Mouse (Mus musculus) kidney, adult 8-10 months (tissue): ENCODE measurements at regions not wholly inside any gene's neighbourhood (a gene's known extent, or its start where the extent isn't known, plus 50 kb on each side); places are given as distances from the start of the nearest gene placed in this dataset.

Source experiments
- DNase-seq, 2 experiments: peaks; one replicate each; pipeline ENCODE4 v3.0.0; 2022

DNA sequence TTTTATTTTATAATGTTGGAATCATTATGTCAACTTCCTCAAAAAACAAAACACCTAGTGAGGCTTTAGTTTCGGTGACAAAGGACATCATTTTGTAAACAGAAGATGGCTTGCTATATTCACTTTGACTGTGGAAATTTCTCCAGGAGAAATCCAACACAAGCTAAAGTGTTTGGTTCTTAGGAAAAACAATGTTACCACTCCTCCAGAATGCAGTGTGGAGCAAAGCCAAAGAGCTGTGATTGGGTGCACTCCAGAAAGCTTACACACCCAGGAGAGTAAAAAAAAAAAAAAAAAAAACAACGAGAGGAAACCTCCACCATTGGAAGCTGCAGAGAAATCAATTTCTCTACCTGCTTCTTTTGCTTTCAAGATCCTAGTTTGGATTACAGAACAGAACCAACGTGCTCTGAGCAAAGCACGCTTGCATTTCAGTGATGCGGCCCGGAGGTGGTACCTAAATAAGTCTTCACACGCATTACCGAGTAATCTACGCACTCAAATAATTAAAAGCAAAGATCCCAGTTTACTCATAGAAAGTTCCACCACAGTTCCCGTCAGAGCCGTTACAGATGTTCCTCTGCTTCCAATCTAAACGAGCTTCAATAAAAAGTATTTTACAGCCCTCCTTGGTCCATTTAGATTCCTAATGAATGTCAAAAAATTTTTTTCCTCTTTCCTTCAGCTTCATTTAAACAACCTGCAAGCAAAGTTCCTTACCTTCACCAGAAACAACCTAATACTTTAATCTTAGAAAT, 199.5 kb upstream of the Gk2 start:
- DNase-seq, result no peak

DNA sequence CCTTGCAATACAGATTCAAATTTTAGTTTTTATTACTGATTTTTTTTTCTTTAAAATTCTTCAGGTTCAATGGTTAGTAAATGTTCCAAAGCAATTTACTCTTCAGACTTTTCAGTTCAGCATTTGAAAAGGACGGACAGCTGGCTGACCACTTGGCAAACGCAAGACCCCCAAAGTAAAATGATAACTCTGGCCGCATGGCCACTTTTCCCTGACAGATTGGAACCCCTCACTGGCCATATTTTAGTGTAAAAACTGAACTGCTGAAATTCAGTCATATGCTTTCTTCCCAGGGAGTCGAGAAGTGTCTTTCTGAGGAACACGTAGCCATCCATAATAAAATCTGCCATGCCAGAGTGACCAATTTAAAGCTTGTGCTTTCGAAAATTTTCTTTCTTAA, 198.4 kb upstream of the Gk2 start:
- no peak for DNase-seq

DNA sequence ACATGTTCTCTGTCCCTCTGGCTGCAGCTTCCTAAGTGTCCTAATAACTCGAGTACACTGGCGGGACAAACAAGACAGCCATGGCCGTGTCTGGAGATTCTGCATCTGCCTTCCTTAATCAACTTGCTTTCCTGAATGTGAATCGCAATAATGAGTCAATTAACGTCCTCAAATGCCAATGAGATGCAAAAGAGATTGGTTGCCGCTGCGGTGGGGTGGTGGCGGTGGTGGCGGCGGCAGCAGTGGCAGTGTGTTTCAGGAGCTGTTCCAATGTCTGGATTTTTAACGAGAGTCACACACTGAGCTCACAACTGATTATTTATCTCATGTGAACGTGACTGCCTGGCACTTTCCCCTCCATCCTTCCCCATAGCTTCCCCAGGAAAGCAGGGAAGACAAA, 197.6 kb upstream of the Gk2 start:
- DNase-seq, result no peak

DNA sequence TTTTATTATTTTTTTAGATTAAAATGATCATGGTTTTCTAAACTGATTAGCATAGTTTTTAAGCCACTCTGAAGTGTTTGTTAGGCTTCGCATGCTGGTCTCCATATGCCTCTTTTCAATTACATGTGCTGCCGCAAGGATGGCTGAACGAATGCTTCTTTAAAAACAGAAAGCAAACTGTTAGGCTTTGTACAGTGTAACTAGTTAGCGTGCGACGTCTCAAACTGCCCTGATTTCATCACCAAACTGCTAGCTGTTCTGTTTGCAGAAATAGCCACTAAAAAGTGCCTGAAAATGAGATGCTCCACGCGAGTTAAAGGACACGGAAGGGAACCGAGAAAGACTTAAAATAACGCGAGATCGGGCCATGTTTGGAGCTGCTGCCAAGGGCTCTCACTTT, 185.4 kb upstream of the Gk2 start:
- DNase-seq, result no peak

DNA sequence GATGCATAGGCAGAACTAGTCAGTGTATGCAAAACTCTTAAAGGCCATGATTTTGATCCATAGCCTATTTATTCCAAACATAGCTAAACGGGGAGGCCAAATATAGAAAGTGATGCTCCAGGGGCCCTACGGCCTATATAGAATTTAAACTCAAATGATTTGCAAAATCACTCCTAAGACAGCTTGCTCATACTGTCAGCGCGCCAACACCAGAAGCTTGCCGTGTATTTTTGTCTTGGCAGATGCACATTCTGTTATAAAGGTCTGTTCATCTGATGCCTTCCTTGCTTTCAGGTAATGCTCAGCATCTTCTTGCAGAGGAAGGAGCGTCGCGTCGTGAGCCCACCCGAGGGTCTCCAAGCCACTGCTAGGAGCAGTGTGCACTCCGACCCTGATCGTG, 184.8 kb upstream of the Gk2 start:
- no peak for DNase-seq

DNA sequence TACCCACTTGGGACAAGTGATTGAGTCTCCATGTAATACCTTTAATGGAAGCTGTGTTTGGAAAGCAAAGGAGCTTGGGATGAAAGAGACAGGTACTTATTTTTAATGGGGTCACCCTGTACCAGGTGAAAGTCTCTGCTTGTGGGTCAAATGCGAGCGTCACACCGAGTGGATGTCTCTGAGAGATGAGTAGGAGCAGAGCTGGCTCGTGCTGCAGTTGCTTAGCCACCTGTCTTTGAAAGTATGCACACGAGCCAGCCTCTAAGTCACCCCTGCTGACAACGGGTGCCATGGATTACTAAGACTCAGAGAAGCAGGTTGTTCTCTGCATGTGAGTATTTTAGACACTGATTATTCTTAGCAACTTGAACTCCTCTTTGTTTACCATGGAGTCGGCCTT, 179.5 kb upstream of the Gk2 start:
- DNase-seq, result no peak

DNA sequence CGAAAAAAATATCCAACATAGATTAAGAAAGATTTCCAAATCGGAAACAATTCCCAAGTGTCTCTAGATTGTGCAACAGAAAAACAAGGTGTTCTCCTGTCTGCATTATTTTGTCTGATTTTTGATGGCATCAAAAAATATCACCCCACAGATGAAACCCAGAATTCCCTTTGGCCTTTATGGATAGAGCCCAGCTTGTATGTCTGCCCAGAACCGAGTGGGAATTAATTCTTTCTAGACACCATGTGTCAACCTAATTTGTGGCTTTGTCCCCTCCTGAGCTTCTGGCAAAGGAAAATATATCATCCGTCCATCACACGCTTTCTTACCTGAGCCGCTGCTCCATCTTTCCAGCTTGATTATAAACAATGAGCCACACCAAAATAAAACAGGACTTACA, 176.9 kb upstream of the Gk2 start:
- DNase-seq, result no peak

DNA sequence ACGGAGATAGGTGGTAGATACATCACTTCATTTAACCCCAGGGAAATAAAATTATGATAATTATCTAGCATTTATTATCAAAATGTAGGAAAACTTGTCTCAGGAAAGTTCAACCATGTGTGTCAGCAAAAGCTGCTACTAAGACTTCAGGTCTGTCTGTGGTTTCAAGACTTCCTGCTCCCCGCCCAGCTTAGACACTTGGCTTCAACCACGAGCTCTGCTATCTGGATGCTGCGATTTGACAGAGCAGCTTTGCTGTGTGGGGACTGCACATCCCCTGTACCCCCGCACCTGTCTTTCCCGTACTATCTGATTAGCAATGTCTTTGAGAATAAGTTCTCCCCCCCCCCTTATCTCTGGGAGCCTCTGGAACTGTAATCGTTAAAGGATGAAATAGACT, 176.0 kb upstream of the Gk2 start:
- DNase-seq, result no peak

DNA sequence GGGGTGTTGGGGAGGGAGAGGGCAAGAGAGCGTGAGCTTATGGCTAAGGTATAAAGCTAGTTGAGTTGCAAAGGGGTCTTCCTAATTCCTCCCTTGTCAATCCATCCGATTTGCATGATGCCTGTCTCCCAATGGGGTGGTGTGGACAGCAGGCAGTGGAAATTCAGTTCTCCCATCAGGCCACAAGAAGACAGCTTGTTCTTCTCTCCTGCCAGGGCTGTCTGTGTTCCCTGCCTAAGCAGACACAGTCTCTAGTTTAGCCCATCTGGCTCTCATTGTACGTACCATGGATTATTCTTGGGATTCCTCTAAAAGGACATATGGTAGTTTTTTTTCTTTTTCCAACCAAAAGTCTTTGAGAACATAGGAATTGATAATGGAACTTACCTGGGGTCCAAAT, 168.4 kb upstream of the Gk2 start:
- no peak for DNase-seq

DNA sequence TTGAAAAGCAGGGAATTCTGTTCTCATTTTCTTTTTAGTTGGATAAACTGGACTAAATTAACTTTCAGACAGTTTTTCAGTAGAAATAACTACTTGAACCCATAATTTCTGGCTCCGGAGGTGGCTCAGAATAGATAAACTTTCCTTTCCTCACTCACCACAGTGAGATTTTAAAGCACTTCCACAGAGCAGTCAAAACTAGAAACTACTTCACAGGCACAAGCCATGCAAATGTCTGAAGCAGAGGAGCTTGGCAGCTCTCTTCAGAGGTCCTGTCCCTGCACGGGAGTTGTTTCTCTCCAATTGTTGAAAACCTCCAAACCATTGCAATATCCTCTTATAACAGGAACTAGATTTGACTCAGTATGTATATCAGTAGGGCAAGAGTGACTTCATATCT, 163.1 kb upstream of the Gk2 start:
- DNase-seq, result no peak

DNA sequence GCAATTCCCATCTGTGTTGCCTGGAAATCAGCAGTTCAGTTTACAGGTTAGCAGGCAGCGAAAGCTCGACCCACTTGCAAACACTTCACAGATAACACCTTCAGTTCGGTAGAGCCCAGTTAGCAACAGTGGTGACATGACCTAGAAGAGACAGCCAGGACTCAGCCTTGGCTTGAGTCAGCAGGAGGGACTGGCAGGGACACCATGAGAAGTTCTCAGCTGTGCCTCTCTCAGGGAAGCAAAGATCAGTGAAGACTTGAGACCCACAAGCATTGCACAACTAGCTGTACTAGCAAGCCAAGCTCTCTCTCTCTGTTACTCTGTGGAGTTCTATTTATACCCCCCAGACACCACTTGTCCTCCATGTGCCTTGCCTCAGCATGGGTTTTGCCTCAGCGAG, 161.6 kb upstream of the Gk2 start:
- DNase-seq, result no peak

DNA sequence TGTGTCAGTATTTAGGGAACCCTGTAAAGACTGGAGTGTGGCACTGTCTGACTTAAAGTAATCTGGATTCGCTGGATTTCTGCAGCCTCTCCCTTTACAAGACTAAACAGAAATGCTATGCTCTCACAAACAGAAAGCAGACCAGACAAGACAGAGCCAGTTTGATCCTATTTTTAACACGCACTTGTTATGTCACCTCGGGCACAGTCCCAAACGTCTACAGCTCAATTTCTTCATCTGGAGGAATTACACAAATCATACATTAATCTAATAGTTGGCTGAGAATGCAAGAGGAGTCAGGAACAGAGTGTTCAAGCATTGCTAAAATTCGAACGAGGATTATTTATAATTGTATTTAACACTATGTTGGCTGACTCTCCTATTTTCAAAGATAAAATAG, 145.4 kb upstream of the Gk2 start:
- no peak for DNase-seq

DNA sequence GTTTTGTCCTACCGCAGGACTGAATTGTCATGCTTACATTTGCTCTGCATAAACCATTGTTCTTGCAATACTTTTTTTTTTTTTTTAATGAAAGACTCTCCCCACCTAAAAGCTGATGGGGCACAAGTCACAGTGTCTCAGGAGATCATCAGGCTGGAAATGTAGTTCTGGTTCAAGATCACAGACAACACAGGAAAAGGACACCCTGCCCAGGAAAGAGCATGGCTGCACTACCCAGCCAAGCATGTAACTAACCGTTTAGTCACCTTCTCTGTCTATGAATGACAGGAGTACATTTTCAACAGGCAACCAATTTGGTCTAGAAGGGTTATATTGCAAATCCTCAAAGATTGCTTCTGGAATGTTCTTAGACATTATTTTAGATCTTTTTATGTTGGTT, 144.6 kb upstream of the Gk2 start:
- no peak for DNase-seq

DNA sequence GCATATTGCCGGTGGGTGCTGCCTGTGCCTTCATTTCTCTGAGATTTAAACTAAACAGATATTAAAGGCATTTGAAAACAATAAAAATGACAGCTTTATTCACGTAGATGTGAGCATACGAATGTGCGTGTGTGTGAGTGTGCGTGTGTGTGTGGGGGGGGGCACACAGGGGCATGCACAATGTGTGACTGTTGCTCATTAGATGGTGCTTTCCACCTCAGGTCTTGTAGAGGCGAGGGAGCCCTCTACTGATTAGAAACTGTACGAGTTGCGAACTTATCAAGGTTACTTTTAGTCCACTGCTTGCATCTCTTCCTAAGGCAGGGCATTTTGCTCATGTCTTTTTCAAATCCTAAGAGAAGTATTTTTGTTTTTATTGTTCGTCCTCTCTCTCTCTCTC, 141.9 kb upstream of the Gk2 start:
- no peak for DNase-seq

DNA sequence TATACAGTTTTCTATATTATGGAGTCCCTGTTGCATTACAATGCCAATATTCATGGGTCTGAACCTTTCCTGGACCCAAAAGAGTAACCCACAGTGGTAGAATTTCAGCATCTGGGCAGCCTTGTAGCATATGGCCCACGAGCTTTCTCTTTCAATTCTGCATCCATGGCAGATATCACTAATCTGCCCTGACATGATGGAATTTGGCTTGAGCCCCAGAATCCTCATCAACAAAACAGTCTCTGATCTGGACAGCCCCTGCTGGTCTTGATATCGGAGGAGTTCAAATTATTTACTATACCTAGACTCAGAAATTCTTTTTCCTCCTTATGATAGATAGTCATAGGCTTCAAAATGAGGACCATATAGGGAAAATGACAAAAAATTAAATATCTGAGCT, 139.1 kb upstream of the Gk2 start:
- DNase-seq, result no peak

DNA sequence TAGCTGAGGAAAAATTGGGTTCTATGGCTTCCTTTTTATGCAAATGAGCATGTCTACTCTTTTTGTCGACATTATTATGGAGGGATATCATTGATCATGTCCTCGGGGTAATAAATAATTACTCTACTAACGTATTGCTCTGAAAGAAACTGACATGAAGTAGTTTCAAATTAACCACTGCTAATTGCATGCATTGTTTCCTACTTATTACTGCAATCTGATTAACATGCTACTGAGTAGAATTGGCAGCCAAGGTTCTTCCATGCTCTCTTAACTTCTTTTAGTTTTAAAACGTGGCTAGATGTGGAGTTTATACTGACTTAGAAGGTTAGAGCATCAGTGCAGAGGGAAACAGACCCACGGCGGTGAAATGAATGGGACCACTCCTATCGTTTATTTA, 137.3 kb upstream of the Gk2 start:
- DNase-seq, result no peak

DNA sequence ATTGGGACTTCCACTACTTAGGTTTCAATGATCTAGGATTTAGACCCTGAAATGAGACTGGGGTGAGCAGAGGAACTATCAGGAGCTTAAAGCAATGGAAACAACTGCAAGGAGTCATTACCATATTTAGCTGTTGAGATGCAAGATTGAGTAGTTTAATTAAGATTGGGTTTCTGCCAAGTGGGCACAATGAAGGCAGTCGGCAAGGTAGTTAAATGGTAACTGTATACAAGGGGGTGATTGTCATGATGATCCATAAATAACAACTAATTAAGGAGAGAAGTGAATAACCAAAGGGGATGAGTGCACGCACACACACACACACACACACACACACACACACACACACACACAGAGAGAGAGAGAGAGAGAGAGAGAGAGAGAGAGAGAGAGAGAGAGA, 125.7 kb upstream of the Gk2 start:
- DNase-seq, result no peak

DNA sequence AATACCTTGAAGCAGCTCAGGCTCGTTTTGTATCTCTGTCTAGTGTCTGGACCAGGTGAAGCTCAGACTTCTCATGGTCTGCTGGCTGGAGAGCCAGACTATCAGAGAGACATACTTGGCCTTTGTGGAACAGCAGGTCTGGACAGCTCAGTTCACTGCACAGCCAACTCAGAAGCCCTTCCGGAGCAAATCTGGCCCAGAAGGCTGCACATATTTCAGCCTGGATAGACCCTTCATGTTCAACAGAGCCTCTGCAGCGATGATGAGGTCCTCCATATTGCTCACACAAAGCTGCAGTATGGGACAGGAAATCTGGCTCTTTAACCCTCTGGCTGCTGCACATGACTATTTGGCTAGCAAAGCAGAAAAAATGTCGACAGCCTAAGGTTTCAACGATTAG, 108.7 kb upstream of the Gk2 start:
- DNase-seq, result no peak

DNA sequence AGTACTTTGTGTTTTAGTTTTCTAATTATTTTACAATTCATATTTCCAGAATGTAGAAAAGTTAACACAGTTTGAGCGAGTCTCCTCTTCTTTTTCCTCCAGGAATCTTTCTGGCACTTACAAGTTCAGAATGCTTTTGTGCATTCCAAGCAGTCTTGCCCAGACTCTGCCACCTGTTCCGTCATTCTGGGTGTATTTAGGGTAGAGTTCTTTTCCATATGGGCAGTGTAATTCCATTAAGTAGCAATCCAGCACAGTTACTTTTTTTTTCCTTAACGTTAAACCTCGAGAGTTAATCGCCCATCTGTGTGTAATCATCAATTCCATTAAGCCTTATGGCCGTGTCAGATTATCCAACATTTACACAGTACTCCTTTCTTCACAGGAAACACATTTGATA, 106.9 kb upstream of the Gk2 start:
- DNase-seq, result no peak

DNA sequence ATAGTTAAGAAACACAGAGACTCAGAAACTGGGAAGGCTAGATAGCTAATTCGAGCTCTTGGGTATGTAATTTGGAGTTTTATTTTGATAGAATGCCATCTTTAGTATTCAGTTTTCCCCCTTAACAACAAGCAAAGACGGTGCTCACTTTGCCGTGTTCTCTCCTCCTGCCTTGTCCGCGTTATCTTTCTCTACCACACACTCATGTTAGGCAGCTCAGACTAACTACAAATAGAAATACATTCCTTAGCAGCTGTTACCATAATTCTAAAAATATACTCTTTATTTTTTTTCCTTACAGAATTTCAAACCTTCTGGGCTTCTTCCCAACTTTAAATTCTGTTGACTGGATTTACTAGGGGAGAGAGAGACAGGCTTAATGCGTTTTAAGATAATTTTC, 97.5 kb upstream of the Gk2 start:
- no peak for DNase-seq

DNA sequence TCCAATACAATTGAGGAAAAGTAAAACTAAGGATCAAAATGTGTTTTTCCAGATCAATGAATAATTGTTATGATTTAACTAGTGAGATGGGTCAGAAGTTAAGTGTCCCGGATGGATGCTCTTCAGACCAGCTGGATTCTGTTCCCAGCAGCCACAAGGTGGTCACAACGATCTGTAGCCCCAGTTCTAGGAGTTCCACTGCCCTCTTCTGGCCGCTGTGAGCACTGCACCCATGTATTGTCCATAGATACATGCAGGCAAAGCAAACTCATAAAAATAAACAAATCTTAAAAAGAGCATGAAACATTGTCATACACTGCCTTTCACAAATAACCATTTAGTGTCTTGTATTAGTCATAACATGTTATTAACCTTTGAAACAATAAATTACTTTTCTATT, 96.3 kb upstream of the Gk2 start:
- peak; percentile 1 to 26 for DNase-seq

DNA sequence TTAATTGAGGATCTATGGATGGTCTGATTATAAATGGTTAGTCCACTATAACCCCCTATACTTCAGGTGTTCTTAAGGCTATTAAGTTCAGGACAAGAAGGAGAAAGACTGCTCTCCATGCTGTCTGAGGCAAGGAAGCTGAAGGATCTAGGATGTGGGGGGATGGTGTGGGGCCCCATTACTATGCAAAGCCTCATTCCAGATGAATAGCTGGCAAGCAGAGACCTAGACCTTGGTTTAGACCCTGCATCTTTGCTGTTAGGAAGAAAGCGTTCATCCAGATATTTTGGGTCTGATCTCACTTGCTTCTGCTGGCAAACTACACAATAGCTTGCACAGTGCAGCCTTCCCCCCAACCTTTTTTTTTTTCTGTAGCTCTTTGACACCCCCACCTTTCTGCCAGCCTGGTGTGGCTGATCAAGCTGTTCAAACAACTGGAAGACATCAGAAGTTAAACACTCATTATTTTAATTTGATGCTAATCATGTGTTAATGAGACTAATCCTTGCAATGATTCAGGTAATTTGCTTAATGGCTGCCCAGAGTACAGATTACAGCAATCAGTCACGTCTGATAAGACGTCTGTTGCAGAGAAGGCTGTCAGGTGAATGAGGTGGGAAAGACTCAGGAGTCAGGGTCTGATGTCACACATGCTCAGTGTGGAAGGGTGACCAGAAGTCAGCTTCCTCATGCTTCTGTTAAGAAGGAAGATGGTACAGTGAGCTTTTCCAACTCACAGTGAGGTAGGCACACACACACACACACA, 80.9 kb upstream of the Gk2 start:
- no peak for DNase-seq

DNA sequence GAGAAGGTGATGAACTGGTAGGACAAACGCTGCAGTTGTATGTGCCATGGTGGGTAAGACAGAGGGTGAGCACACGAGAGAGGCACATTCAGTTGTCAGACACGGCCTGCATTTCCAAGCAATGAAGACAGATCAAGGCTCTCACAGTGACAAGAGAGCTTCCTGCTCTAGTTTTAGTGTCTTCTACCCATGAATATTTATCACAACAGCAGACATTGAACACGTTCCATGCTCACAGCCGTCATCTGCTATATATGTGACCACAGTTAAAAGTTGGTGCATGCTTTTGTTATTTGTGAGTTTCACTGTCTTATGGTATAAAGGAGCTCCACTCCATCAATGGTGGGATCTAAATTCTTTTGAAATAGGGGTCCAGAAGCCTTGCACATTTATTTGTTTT, 76.9 kb upstream of the Gk2 start:
- DNase-seq, result no peak

DNA sequence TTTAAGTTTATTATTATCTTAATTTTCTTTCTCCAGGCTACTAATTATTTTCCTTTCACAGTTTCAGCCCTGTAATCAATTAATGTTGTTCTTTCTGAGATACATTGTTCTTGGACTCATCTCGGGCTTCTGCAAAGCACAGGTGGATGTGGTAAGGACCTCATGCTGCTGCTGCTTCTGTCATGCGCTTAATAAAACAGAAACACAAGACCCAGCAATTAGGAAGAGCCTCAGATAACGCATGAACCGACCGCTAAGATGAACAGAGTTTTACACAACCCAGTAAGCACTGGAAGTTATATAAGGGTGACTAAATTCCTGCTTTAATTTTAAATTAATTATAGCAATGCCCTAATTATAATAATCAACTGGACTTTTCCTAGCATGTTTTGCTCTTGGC, 70.7 kb upstream of the Gk2 start:
- DNase-seq, result no peak
